Mouse (Mus musculus) forebrain, embryonic 14.5 days (tissue): ENCODE measurements around the gene Khdc1a. TPM values are rescaled to one million over a fixed set of nuclear protein-coding genes. Genes with fewer than 3 reads are reported as not detected.
A peak's percentile ranks its signal among the peaks of the same experiment; 100 is the strongest.
"Not testable (repeated sequence)": the region's sequence is repeated elsewhere in the genome, so short reads cannot be mapped to it uniquely, and the experiment has no call there.

ENCODE experiments used
- ATAC-seq: fragments of 200-750 bp; cut with Nextera tagmentation; 2 replicates; pipeline ENCODE4 v1.8.0; 2017; ENCODE audit warnings: mild to moderate bottlenecking, moderate library complexity
- DNase-seq: peaks from one replicate; pipeline ENCODE4 v3.0.0-alpha.2; 2015; ENCODE audit warnings: low spot score
- H3K27ac ChIP-seq: fragments of 300-500 bp; sonication (generic); 2 replicates; pipeline ENCODE4 v1.5.1; 2014; ENCODE audit warnings: low read depth, mild to moderate bottlenecking, control low read depth, low read length, moderate library complexity
- H3K27me3 ChIP-seq: fragments of 300-500 bp; sonication (generic); replicated peaks from 2 replicates; pipeline ENCODE4 v1.6.1; 2014; ENCODE audit warnings: low read length, control low read depth, mixed read lengths; ENCODE audit not compliant: control insufficient read depth, insufficient read depth
- H3K36me3 ChIP-seq: fragments of 300-500 bp; sonication (generic); 2 replicates; pipeline ENCODE4 v1.6.1; 2014; ENCODE audit warnings: low read length, control low read depth; ENCODE audit not compliant: control insufficient read depth, insufficient read depth
- H3K4me1 ChIP-seq: fragments of 300-500 bp; sonication (generic); 2 replicates; pipeline ENCODE4 v1.6.1; 2014; ENCODE audit warnings: antibody characterized with exemption, low read length, control low read depth; ENCODE audit not compliant: control insufficient read depth, insufficient read depth
- H3K4me2 ChIP-seq: fragments of 300-500 bp; sonication (generic); 2 replicates; pipeline ENCODE4 v1.6.1; 2014; ENCODE audit warnings: mild to moderate bottlenecking, control low read depth, low read length
- H3K4me3 ChIP-seq: fragments of 300-500 bp; sonication (generic); 2 replicates; pipeline ENCODE4 v1.5.1; 2014; ENCODE audit warnings: low read depth, low read length, control low read depth
- H3K9ac ChIP-seq: fragments of 300-500 bp; sonication (generic); 2 replicates; pipeline ENCODE4 v1.6.1; 2014; ENCODE audit warnings: mild to moderate bottlenecking, low read length, control low read depth, moderate library complexity
- H3K9me3 ChIP-seq: fragments of 300-500 bp; sonication (generic); replicated peaks from 2 replicates; pipeline ENCODE4 v1.6.1; 2016; ENCODE audit warnings: low read length, control low read depth, mixed read lengths; ENCODE audit not compliant: control insufficient read depth
- WGBS: fragments of 180-500 bp; shearing (Covaris S2); extraction: QIAGEN DNeasy Blood & Tissue Kit; methylation state at CpG from one replicate; pipeline ENCODE4 v1.1.7; 2014; 5-methylcytosine and 5-hydroxymethylcytosine counted together
- polyA plus RNA-seq: library from polyadenylated mRNA; unstranded; fragments of >200 nt; fragmentation: Nextera tagmentation; extraction: Ambion mirVana; gene quantifications from 2 replicates; pipeline ENCODE4 v1.2.1, GENCODE M21; 2014

Gene Khdc1a
- polyA plus RNA-seq, 1 experiment from 2014 or later: not detected

GRCm38 (mm10) chr1:21320271-21320670, 29.2 kb upstream of the Khdc1a start:
- not testable (repeated sequence) for H3K4me1 ChIP-seq, DNase-seq, H3K9me3 ChIP-seq, H3K36me3 ChIP-seq, H3K4me3 ChIP-seq, H3K4me2 ChIP-seq, H3K27ac ChIP-seq, ATAC-seq, H3K27me3 ChIP-seq, H3K9ac ChIP-seq
- 95% methylated on average over 5 of the region's 5 CpGs for WGBS

- Histone ChIP-seq H3K9me3 (no peaks in the 10 kb centered on the region), H3K27ac (no peak overlapping the region), H3K4me1 (no peaks in the 10 kb centered on the region), H3K9ac (no peak overlapping the region), H3K27me3 (no peaks in the 10 kb centered on the region), H3K4me2 (no peak overlapping the region), H3K36me3 (no peaks in the 10 kb centered on the region), H3K4me3 (no peak overlapping the region)
- 92% methylated on average over 1 of the region's 1 CpGs for WGBS
- no peak for ATAC-seq
- DNase-seq: no peak
Measured at GRCm38 (mm10) chr1:21321656-21322055, 27.8 kb upstream of the Khdc1a start.

GRCm38 (mm10) chr1:21323996-21324574, 25.4 kb upstream of the Khdc1a start:
- Histone ChIP-seq H3K27me3 (no peaks in the 10 kb centered on the region), H3K36me3 (no peaks in the 10 kb centered on the region), H3K9ac (no peak overlapping the region), H3K4me3 (no peak overlapping the region), H3K27ac (no peak overlapping the region), H3K4me1 (no peaks in the 10 kb centered on the region), H3K9me3 (no peaks in the 10 kb centered on the region), H3K4me2 (no peak overlapping the region)
- ATAC-seq (no peak), DNase-seq (peak; percentile 8)
- WGBS: 17% methylated on average over 1 of the region's 1 CpGs

DNA sequence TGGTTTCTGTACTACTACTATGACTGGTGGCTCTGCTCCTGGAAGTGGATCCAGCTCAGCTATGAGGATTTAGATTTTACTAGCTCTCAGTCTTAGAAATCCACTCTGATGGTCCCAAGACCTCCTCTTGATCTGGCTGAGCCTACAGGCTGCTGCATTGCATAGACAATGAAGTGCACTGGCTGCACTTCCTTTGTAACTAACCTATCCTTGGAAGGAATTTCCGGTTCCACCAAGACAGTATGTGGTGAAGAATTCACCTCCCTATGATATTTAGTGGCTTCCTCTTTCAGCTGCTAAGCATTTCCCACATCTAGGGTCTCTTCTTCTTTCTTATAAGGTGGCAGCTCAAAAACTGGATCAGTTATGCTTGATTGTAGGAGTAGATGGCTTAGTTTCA, 24.8 kb upstream of the Khdc1a start:
- Histone ChIP-seq H3K4me1 (no peaks in the 10 kb centered on the region), H3K36me3 (no peaks in the 10 kb centered on the region), H3K27ac (no peak overlapping the region), H3K27me3 (no peaks in the 10 kb centered on the region), H3K9ac (no peak overlapping the region), H3K9me3 (no peaks in the 10 kb centered on the region), H3K4me2 (no peak overlapping the region), H3K4me3 (no peak overlapping the region)
- 90% methylated on average over 1 of the region's 1 CpGs for WGBS
- DNase-seq (no peak), ATAC-seq (no peak)

GRCm38 (mm10) chr1:21326733-21327132, 22.7 kb upstream of the Khdc1a start:
- Histone ChIP-seq H3K9me3 (no peaks in the 10 kb centered on the region), H3K36me3 (no peaks in the 10 kb centered on the region), H3K27me3 (no peaks in the 10 kb centered on the region), H3K27ac (no peak overlapping the region), H3K9ac (no peak overlapping the region), H3K4me1 (no peaks in the 10 kb centered on the region), H3K4me3 (no peak overlapping the region), H3K4me2 (no peak overlapping the region)
- 94% methylated on average over 7 of the region's 7 CpGs for WGBS
- ATAC-seq: no peak
- DNase-seq: no peak

- not testable (repeated sequence) for H3K4me3 ChIP-seq, H3K9ac ChIP-seq, H3K4me2 ChIP-seq, H3K36me3 ChIP-seq, H3K27me3 ChIP-seq, H3K9me3 ChIP-seq, DNase-seq, H3K27ac ChIP-seq, H3K4me1 ChIP-seq, ATAC-seq
Measured at GRCm38 (mm10) chr1:21331161-21331560, 18.3 kb upstream of the Khdc1a start.

DNA sequence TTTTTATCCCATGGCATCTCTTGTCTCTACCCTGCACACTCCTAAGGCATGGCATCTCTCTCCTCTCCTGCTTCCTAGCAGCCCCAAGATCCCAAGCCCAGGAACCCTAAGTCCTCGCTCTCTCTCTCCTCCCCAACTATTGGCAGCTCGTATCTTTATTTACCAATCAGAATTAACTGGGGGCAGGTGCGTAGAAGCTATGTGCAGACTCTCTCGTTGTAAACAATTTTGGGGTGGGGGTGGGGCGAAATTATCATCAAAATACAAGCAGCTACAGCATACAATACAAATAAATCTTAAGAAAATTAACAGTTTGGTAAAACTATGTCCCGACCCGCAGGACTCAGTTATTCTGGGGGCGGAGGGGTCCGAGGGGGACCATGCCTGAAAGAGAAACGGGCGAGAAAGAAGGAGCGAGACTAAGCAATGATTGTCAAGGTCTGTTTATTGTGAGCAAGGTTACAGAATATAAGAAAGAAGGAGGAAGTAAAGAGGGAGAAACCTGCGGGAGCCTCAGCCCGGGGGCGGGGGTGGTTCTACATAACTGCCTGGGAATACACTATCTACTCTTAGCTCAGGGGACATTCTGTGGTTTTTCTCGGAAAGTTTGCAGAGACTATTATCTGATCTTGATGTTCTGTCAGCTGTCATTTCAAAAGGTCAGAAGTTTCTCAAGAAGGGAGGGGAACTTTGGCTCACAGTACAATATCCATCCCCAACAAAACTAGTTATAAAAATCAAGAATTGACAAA, 16.0 kb upstream of the Khdc1a start:
- H3K9ac ChIP-seq: no peak overlapping the region
- no peaks in the 10 kb centered on the region for H3K36me3 ChIP-seq
- H3K4me2 ChIP-seq: no peak overlapping the region
- no peaks in the 10 kb centered on the region for H3K4me1 ChIP-seq
- H3K27me3 ChIP-seq: no peaks in the 10 kb centered on the region
- no peak overlapping the region for H3K27ac ChIP-seq
- H3K9me3 ChIP-seq: no peaks in the 10 kb centered on the region
- H3K4me3 ChIP-seq: no peak overlapping the region
- DNase-seq (no peak), ATAC-seq (no peak)
- 88% methylated on average over 16 of the region's 16 CpGs for WGBS

DNA sequence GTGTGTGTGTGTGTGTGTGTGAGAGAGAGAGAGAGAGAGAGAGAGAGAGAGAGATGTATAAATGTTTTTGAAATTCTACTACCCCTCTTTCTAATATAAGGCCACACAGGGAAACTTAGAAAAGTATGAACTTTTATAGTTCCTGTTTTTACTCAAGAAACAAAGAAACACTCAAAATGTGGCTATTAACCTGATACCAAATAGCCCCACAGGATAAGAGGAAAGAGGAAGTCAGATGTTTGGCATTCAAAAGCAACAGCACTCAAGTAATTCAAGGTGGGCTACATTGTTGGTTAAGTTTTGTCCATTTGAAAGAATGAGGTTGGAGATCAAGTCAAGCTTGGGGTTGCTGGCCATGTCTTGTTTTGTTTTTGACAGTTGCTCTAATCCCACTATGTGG, 13.6 kb upstream of the Khdc1a start:
- H3K36me3 ChIP-seq: no peaks in the 10 kb centered on the region
- H3K4me2 ChIP-seq: no peak overlapping the region
- H3K27me3 ChIP-seq: no peaks in the 10 kb centered on the region
- no peak overlapping the region for H3K27ac ChIP-seq
- DNase-seq (no peak), ATAC-seq (no peak)
- H3K9me3 ChIP-seq: no peaks in the 10 kb centered on the region
- H3K9ac ChIP-seq: no peak overlapping the region
- H3K4me1 ChIP-seq: no peaks in the 10 kb centered on the region
- H3K4me3 ChIP-seq: no peak overlapping the region

- no peaks in the 10 kb centered on the region for H3K9me3 ChIP-seq
- no peak for DNase-seq
- H3K4me1 ChIP-seq: no peaks in the 10 kb centered on the region
- no peak for ATAC-seq
- H3K4me3 ChIP-seq: no peak overlapping the region
- H3K4me2 ChIP-seq: no peak overlapping the region
- H3K27me3 ChIP-seq: no peaks in the 10 kb centered on the region
- WGBS: 93% methylated on average over 1 of the region's 1 CpGs
- H3K9ac ChIP-seq: no peak overlapping the region
- no peak overlapping the region for H3K27ac ChIP-seq
- no peaks in the 10 kb centered on the region for H3K36me3 ChIP-seq
Measured at GRCm38 (mm10) chr1:21340745-21341144, 8.7 kb upstream of the Khdc1a start.
